Mouse (Mus musculus) right cerebral cortex, postnatal 36 days (tissue): Measurements from ENCODE around the gene Mob3b.
"Not testable (repeated sequence)": the region's sequence is repeated elsewhere in the genome, so short reads cannot be mapped to it uniquely, and the experiment has no call there.

ENCODE experiments used
- DNase-seq, 2 experiments: peaks; one replicate each; pipeline ENCODE4 v3.0.0; 2022; ENCODE audit warnings: low spot score in 2 of 2, mixed read lengths in 1 of 2

Mob3b gene

GRCm38 (mm10) chr4:34967541-34967940 lies 189.7 kb downstream of the Mob3b start:
- DNase-seq, result no peak

- peak; percentile 66 to 80 for DNase-seq
These were observed 190.8 kb downstream of the Mob3b start for GRCm38 (mm10) chr4:34966336-34966957.

- no peak for DNase-seq
These were observed 192.4 kb downstream of the Mob3b start for GRCm38 (mm10) chr4:34964906-34965305.

- DNase-seq, result no peak
These were observed 193.3 kb downstream of the Mob3b start for GRCm38 (mm10) chr4:34963999-34964398.

- no peak for DNase-seq
These were observed 196.3 kb downstream of the Mob3b start for GRCm38 (mm10) chr4:34960781-34961560.

GRCm38 (mm10) chr4:34959477-34959876 lies 197.8 kb downstream of the Mob3b start:
- DNase-seq, result no peak

- no peak for DNase-seq
These were observed 198.9 kb downstream of the Mob3b start for GRCm38 (mm10) chr4:34958155-34959028.

GRCm38 (mm10) chr4:34953716-34954115 lies 203.6 kb downstream of the Mob3b start:
- no peak for DNase-seq

GRCm38 (mm10) chr4:34947181-34947580 lies 210.1 kb downstream of the Mob3b start:
- no peak for DNase-seq

GRCm38 (mm10) chr4:34941046-34941445 lies 216.2 kb downstream of the Mob3b start:
- no peak for DNase-seq

- DNase-seq, result not testable (repeated sequence)
These were observed 228.9 kb downstream of the Mob3b start for GRCm38 (mm10) chr4:34928386-34928785.

- DNase-seq, result no peak
These were observed 235.0 kb downstream of the Mob3b start for GRCm38 (mm10) chr4:34922177-34922870.

- no peak for DNase-seq
These were observed 239.9 kb downstream of the Mob3b start for GRCm38 (mm10) chr4:34917400-34917799.

- no peak for DNase-seq
These were observed 245.1 kb downstream of the Mob3b start for GRCm38 (mm10) chr4:34912171-34912570.

- no peak for DNase-seq
These were observed 245.9 kb downstream of the Mob3b start for GRCm38 (mm10) chr4:34911401-34911800.

GRCm38 (mm10) chr4:34908127-34908526 lies 249.2 kb downstream of the Mob3b start:
- DNase-seq, result no peak

GRCm38 (mm10) chr4:34907026-34907425 lies 250.3 kb downstream of the Mob3b start:
- no peak for DNase-seq

GRCm38 (mm10) chr4:34906151-34906550 lies 251.1 kb downstream of the Mob3b start:
- DNase-seq, result no peak

- no peak for DNase-seq
These were observed 251.9 kb downstream of the Mob3b start for GRCm38 (mm10) chr4:34905396-34905795.

GRCm38 (mm10) chr4:34901582-34901981 lies 255.7 kb downstream of the Mob3b start:
- not testable (repeated sequence) for DNase-seq

GRCm38 (mm10) chr4:34901166-34901565 lies 256.1 kb downstream of the Mob3b start:
- DNase-seq, result no peak

- DNase-seq, result peak in 1 of 2 experiments; percentile 24
These were observed 257.1 kb downstream of the Mob3b start for GRCm38 (mm10) chr4:34900155-34900554.
